Mouse (Mus musculus) liver, postnatal 0 days (tissue): ENCODE measurements around the gene H2-Oa.

ENCODE experiments used
- CTCF ChIP-seq: sonication (generic); IDR thresholded peaks from 2 replicates; pipeline ENCODE4 v1.5.1; 2016; ENCODE audit warnings: antibody characterized with exemption, low read depth
- EP300 ChIP-seq: IDR thresholded peaks from 2 replicates; pipeline ENCODE4 v1.6.1; 2016; ENCODE audit warnings: antibody characterized with exemption, low read depth, mild to moderate bottlenecking

DNA sequence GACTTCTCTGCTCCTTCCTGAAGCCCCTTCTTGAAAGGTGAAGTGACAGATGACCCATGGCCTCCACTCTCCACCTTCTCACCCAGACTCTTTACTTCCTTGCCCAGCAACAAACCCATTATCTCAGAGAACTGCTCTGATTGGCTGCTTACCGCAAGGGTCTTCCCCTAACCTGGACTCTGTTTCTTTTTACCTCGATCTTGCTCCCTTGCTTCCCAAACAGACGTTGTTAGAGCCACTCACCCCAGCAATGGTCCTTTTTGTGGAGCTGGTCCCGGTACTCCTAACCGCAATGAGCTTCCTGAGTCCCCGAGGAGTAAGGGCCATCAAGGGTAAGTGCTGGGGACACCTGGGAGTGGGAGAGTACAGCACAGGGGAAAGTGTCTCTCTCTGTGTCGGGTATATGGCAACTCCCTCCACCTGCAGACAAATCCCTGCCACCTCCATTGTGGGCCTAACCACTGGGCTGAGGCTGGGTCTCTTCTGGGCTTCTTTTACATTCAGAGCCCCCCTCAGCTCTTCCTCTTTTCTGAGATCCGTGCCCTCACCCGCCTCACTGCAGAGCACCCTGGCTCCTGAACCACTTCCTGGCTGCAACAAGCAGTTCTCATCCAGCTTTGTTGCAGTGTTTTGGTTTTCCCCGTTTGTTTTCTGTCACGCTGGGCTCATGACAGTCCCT lies at the start of gene H2-Oa:
- TF ChIP-seq CTCF (no peak), EP300 (no peak)
